Mouse (Mus musculus): ENCODE data around the gene Olfr159.

Gene Olfr159

GRCm38 (mm10) chr4:43729794-43730550, 40.8 kb downstream of the Olfr159 start, which contains the start of gene Spaar:
Gene Spaar (plus strand): TSS chr4:43730034.
- DNase-seq (ENCODE audit: low read depth, low spot score), result no peak

DNA sequence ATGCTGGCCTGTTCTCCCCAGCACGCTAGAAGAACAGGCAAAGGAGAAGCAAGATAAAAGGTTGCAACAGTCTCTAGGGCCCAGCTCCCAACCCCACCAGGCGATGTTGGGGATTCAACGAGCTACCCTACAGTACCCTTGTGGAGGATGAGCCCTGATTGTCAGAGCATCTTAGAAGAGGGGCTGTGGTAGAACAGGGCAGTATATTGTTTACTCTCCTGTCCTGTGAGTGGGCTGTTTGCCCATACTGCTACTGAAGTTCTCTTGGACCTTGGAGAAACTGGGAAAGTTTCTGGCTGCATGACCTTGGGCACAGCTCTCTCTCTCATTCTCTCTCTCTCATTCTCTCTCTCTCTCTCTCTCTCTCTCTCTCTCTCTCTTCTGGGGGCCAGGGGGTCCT, 41.7 kb downstream of the Olfr159 start:
- DNase-seq (ENCODE audit: low read depth, low spot score), result no peak

DNA sequence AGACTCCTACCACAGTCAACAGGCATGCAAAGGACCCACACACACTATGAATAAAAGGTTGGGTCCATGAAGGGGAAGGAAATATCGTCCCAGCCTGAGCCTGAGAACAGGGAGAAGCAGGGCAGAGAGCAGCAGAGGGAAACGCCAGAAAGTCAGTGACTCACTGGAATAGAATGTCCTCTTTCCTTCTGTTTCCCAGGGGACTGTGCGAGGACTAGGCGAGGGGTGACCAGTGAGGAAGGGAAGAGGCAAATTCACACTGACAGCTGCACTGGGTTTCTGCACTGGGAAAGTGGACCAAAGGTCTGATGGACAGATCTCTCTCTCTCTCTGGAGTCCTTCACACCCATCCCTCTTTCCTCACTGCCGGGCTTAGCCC, 42.2 kb downstream of the Olfr159 start:
- DNase-seq (ENCODE audit: low read depth, low spot score), result no peak

DNA sequence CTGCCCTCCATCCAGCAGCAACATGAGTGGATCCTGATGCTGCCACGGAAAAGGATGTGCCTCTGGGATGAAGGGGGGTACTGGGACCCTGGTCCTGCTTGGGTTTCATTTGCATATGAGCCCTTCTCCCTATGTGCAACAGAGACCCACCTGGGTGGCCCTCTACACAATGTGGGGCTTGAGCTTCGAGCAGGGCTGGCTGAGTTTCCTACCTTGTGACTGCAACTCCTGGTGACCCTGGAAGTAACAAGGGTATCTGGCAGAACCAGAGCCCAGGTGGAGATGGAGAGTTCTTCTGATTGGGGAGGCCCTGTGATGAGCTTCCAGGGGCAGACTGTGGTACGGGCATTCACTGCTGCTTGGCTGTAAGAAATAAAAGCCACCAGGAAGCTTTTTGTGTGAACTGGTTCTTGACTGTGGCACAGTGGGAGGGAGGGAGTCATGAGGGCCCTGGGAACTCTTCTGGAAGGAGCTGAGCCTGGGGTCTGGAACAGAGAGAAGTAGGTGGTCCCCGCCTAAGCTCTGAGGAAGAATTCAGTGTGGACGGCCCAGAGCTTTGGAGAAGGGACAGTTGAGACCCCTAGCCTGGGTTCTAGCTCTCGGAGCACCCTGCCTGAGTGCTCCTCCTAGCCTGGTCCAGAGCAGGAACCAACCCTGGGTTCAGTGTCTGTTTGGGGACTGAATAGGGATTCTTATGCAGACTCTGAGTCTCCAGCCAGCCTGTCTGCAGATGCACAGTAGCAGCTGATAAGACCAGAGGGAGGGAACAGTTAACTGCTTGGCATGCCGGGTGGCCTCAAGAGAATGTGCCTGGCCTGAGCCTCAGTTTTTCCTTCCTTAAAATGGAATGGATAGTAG, 42.9 kb downstream of the Olfr159 start:
- DNase-seq (ENCODE audit: low read depth, low spot score), result no peak

GRCm38 (mm10) chr4:43726995-43727394, 43.8 kb downstream of the Olfr159 start, which contains the start of gene Hrct1:
Gene Hrct1 (plus strand): TSS chr4:43727188.
- DNase-seq (ENCODE audit: low read depth, low spot score), result no peak

GRCm38 (mm10) chr4:43726228-43726993, 44.4 kb downstream of the Olfr159 start:
- DNase-seq (ENCODE audit: low read depth, low spot score), result no peak

GRCm38 (mm10) chr4:43724764-43725163, 46.0 kb downstream of the Olfr159 start:
- DNase-seq (ENCODE audit: low read depth, low spot score), result peak; percentile 64

GRCm38 (mm10) chr4:43722191-43722590, 48.6 kb downstream of the Olfr159 start:
- DNase-seq (ENCODE audit: low read depth, low spot score), result no peak

DNA sequence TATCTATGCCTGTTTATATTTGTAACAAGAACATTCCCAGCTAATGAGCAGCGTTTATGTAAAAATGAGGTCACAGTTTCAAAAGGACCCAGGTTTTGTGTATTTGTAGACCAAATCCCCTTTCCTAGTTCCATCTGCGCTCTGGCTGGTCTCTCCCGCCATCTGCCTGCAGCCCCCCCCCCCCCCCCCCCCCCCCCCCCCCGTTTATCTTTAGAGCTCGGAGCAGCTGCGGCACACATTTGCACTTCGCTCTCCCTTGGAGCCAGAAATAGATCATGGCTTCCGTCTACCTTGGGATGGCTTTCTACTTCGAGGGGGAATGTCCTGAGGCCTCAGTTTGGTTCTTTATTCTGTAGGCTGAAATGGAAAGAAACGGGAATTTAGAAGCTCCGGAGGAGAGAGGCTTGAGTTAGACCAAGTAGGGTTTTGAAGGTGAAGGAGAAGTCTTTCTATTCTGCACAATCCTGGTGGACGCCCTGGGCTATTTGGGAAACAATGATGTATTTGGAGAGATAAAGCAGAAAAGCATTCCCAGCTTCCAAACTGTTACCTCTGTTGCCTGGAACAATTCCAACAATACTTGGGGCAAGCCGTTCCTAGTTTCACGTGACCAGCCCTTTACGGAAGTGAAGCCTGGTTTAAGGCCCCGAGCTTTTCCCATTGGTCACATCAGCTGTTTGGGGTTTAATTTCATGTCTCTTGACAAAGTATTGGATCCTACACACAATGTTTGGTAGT, 50.1 kb downstream of the Olfr159 start:
- DNase-seq (ENCODE audit: low read depth, low spot score), result peak; percentile 24
